Mouse (Mus musculus) induced T-regulatory cell, adult 2 months (primary cell): ENCODE measurements around the gene Rufy2.

ENCODE experiments used
- DNase-seq: peaks from one replicate; pipeline ENCODE4 v3.0.0-alpha.2; 2012; ENCODE audit warnings: low read depth

Rufy2 gene

GRCm38 (mm10) chr10:63019304-63019703, 39.3 kb downstream of the Rufy2 start:
- no peak for DNase-seq

GRCm38 (mm10) chr10:63021702-63022101, 41.7 kb downstream of the Rufy2 start:
- no peak for DNase-seq

GRCm38 (mm10) chr10:63022541-63023120, 42.6 kb downstream of the Rufy2 start:
- peak; percentile 54 for DNase-seq

- DNase-seq: peak; percentile 72
Measured at GRCm38 (mm10) chr10:63023121-63023748, 43.2 kb downstream of the Rufy2 start.

- DNase-seq: peak; percentile 98
Measured at GRCm38 (mm10) chr10:63023749-63024579, 43.9 kb downstream of the Rufy2 start, which contains the start of the genes Hnrnph3 and Pbld2. Gene Hnrnph3, minus strand, starts transcription at chr10:63024217. Gene Pbld2, plus strand, starts transcription at chr10:63024315.

GRCm38 (mm10) chr10:63024580-63024910, 44.5 kb downstream of the Rufy2 start:
- DNase-seq: no peak

GRCm38 (mm10) chr10:63025016-63025415, 45.0 kb downstream of the Rufy2 start:
- DNase-seq: peak; percentile 33

- DNase-seq: peak; percentile 59
Measured at GRCm38 (mm10) chr10:63025491-63026011, 45.5 kb downstream of the Rufy2 start.

GRCm38 (mm10) chr10:63026156-63026794, 46.3 kb downstream of the Rufy2 start:
- DNase-seq: no peak

GRCm38 (mm10) chr10:63026795-63027160, 46.8 kb downstream of the Rufy2 start:
- DNase-seq: no peak

- no peak for DNase-seq
Measured at GRCm38 (mm10) chr10:63027376-63028161, 47.5 kb downstream of the Rufy2 start.

GRCm38 (mm10) chr10:63028396-63028795, 48.4 kb downstream of the Rufy2 start:
- DNase-seq: no peak

GRCm38 (mm10) chr10:63032267-63032666, 52.2 kb downstream of the Rufy2 start:
- no peak for DNase-seq

GRCm38 (mm10) chr10:63032956-63033355, 52.9 kb downstream of the Rufy2 start:
- DNase-seq: no peak

GRCm38 (mm10) chr10:63038571-63039320, 58.7 kb downstream of the Rufy2 start:
- DNase-seq: no peak

- DNase-seq: no peak
Measured at GRCm38 (mm10) chr10:63039867-63040628, 60.0 kb downstream of the Rufy2 start.

GRCm38 (mm10) chr10:63043154-63043553, 63.1 kb downstream of the Rufy2 start:
- DNase-seq: no peak

GRCm38 (mm10) chr10:63047751-63048150, 67.7 kb downstream of the Rufy2 start:
- no peak for DNase-seq

GRCm38 (mm10) chr10:63049106-63049505, 69.1 kb downstream of the Rufy2 start:
- DNase-seq: no peak

- no peak for DNase-seq
Measured at GRCm38 (mm10) chr10:63051267-63051666, 71.2 kb downstream of the Rufy2 start.
